Mouse (Mus musculus) embryonic fibroblast, embryonic 13.5 days (primary cell): ENCODE results near the gene Pde4d. TPM values are rescaled to one million over a fixed set of nuclear protein-coding genes. Genes with fewer than 3 reads are reported as not detected.
A peak's percentile ranks its signal among the peaks of the same experiment; 100 is the strongest.

Experiments
- H3K27ac ChIP-seq: 2 replicates; pipeline ENCODE4 v1.5.1; 2012; ENCODE audit warnings: low read length, control low read depth, inconsistent platforms; ENCODE audit not compliant: insufficient read depth
- H3K4me1 ChIP-seq: 2 replicates; pipeline ENCODE4 v1.6.1; 2011; ENCODE audit warnings: low read length; ENCODE audit not compliant: control insufficient read depth, insufficient read depth
- H3K4me3 ChIP-seq: 2 replicates; pipeline ENCODE4 v1.5.1; 2011; ENCODE audit warnings: mild to moderate bottlenecking, control low read depth, low read length; ENCODE audit not compliant: insufficient read depth
- CTCF ChIP-seq: IDR thresholded peaks from 2 replicates; pipeline ENCODE4 v1.5.1; 2011; ENCODE audit warnings: mild to moderate bottlenecking, control low read depth, low read length, moderate library complexity, borderline replicate concordance; ENCODE audit not compliant: insufficient read depth
- POLR2A ChIP-seq: IDR thresholded peaks from 2 replicates; pipeline ENCODE4 v1.6.1; 2011; ENCODE audit warnings: low read depth, mild to moderate bottlenecking, control low read depth, low read length, moderate library complexity
- polyA plus RNA-seq: library from polyadenylated mRNA; stranded (reverse); fragments of >200 nt; gene quantifications from 2 replicates; pipeline ENCODE4 v1.2.4, GENCODE M21; 2011; ENCODE audit warnings: low read depth; ENCODE audit not compliant: missing spikeins, insufficient read length

Pde4d gene
- polyA plus RNA-seq, 1 experiment, result 26.9 TPM

DNA sequence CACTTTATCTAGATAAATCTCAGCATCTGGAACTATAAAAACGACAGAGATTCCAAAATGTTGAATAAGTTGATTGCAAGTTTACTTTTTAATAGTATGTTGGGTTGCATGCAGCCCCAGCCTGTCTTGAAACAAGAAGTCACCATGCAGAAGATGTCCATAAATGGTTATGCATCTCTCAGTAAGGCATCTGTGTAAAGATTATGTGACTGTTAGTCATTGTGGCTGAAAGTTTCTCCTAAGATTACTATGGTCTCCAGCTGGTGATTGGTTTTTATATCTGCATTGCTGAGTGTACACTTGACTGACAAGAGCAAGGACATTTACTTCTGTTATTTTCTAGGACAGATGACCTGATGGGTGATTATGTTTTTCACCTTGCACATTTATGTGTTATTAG lies 1265.6 kb downstream of the Pde4d start:
- Histone ChIP-seq H3K4me1 (peaks cover 21% of the 10 kb centered on the region), H3K4me3 (no peak overlapping the region), H3K27ac (peak overlapping the region; percentile 76; the same call in 1 of the 2 replicates)
- no peak for TF ChIP-seq CTCF
- TF ChIP-seq POLR2A, result no peak

DNA sequence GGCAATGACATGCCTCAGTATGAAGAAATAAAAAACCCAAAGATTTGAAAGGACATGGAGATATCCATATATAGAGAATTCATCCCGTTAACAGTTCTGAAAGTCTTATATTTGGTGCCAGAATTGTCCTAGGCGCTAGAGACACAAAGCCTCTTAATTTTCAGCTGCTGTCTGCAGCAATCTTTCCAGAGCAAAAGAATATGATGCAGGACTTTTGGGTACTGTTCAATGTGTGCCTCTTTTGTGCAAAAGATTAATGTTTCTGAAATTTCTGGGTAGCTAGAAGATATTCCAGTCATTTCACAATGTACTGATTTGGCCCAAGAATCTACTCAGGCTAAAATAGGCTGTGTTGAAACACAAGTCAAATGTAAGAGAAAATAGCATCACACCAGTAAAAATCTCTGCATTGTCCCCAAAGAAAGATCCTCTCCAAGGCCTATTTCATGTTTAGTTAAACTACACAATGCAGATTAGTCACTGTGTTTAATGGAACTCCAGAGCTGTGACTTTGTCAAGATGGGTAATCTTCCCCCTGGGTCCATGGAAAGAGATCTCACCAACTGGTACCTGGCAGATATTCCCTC lies 1270.5 kb downstream of the Pde4d start:
- Histone ChIP-seq H3K4me3 (no peak overlapping the region), H3K4me1 (peaks cover 10% of the 10 kb centered on the region), H3K27ac (no peak overlapping the region; the same call in 1 of the 2 replicates)
- TF ChIP-seq POLR2A (no peak), CTCF (no peak)

DNA sequence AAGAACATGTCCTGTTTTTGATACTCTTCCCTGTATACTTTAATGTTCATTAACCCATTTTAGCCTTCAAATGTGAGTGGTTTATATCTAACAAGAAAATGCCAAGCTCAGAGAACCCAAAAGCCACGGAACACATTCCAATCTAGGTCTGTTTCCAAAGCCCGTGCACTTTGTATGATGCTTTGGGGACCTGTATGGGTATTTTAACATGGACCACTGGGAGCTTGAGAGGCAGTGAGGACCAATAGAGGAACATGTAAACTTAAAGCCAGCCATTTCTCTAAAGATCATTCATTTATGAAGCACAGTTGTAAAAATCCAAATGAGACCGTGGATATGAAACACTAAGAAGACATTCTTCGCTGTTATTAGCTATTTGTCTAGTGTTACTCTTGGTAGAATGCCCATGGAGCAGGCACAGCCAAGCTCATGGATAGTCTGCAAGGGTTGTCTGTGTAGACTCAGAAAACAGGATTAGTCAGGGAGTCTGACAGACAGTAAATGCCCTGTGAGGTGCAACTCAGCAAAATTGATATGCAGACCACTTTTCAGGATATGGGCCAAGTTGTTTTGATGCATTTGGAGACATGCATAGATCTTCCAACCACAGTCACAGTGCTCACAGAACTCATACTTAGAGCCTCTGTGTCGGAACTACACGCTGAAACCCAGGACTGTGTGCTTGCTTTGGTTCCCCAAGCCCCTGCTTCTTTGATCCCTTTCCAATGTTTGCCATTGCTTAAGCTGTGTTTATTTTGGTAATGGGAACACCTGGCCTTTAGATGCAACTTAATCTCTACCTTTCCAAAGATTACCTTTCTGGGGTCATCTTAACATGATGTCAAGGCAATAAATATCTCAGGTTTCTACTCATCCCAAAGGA lies 1272.7 kb downstream of the Pde4d start:
- H3K4me3 ChIP-seq, result no peak overlapping the region
- TF ChIP-seq POLR2A, result no peak
- TF ChIP-seq CTCF, result no peak
- H3K27ac ChIP-seq, result peak overlapping the region; percentile 50
- peaks cover 2% of the 10 kb centered on the region for H3K4me1 ChIP-seq

DNA sequence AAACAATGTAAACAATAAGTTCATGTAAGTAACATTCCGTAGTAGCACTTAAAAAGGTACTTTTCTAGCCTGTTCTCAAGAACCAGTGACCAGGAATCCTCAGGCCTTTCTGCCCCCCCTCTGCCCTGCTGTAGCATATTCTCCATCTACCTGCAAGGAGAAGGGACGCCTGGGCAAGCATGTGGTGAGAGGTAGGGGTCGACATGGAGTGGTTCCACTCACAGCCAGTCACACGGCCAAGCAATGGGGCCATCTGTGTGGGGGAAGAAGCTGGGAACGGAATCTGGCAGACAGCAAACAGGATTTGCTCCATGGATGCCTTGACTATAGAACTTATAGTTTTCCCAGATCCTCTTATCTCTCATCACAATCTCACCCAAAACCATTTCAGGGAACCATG lies 1277.6 kb downstream of the Pde4d start:
- TF ChIP-seq CTCF (no peak), POLR2A (no peak)
- Histone ChIP-seq H3K4me3 (no peak overlapping the region), H3K4me1 (peaks cover 4% of the 10 kb centered on the region), H3K27ac (no peak overlapping the region)

DNA sequence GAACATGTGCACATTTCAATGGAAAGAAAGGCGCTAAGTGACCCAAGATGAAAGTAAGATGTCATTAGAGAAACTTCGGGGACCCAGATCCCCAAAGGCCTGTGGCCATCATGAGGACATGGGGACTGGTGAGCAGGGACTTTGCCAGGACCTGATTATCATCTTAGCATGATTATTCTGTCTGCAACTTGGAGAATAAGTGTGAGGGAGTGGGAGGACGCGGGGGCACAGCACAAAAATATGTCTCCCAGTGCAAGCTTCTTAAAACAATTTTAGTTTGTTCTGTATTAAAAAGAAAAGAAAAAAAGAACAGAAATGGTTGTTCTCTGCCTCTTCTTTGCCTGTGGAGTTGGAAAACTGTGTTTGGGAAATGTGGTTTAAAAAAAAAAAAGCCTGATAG lies 1279.9 kb downstream of the Pde4d start:
- TF ChIP-seq POLR2A (no peak), CTCF (no peak)
- H3K4me3 ChIP-seq, result no peak overlapping the region
- H3K4me1 ChIP-seq, result peaks cover 3% of the 10 kb centered on the region; the same call in 1 of the 2 replicates
- no peak overlapping the region for H3K27ac ChIP-seq

DNA sequence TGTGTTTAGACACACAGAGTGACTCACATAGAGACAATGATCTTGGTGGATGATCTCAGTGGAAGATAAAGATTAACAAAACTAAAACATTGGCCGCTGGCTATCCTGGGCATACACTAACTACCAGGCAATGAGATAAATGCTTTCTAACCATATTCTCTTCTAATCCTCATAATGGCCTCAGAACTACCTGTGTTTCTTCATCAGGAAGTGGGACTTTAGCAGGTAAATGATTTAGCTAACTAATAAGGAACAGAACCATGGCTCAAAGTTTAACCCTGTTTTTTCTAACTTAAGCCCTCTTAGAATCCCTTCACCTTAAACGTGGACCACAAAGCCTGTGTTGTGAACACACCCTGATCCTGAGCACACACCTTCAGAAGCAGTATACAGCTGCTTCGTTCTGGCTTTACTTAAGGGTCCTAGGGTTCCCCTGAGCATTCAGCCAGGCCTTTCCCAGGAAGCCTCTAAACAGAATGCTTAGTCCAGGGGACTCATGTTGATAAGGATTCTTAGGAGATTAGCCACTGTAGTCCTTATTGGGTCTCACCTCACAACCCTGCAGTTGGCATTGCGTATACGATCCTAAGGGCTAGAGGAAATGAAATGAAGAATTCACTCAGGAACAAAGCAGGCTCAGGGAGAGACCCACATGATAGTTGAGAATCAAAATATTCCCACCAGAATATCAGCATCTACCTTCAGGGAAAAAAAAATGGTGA lies 1283.1 kb downstream of the Pde4d start:
- Histone ChIP-seq H3K4me3 (no peak overlapping the region), H3K27ac (no peak overlapping the region), H3K4me1 (peaks cover 3% of the 10 kb centered on the region; the same call in 1 of the 2 replicates)
- no peak for TF ChIP-seq CTCF
- no peak for TF ChIP-seq POLR2A

DNA sequence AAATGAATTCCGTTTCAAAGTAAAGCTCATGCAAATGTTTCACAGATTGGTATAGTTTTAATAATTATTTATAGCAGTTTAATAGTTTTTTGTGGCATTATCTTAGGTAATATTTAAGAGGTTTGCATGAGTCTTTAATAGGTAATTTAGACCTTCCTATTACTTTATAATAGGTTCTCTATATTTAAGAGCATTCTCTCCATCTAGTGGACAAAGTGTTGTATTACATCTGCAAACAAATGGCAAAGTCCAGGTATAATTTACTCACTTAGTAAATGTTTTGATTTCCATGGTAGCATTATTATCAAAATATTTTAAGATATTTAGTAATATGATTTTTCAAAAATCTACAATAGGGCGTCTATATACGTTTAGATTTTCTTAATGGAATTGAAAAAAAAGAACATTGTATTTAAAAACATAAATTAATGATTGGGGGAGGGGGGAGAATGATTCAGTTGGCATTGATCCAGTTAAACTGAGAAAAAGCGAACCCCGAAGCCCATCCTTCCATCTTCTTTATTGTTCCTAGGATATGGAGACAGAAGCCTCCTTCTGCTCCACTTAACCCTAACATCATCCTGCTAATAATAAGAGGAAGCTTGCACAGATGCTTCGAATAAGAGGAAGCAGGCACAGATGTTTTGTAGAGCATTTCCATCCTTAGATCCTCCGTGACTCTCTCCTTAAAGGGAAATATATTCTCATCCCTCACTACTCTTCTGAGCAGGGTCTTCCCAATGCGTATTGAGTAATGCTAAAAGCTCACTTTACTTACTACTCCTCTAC lies 1286.7 kb downstream of the Pde4d start:
- no peak for TF ChIP-seq POLR2A
- Histone ChIP-seq H3K4me1 (peaks cover 3% of the 10 kb centered on the region; the same call in 1 of the 2 replicates), H3K4me3 (no peak overlapping the region), H3K27ac (no peak overlapping the region)

DNA sequence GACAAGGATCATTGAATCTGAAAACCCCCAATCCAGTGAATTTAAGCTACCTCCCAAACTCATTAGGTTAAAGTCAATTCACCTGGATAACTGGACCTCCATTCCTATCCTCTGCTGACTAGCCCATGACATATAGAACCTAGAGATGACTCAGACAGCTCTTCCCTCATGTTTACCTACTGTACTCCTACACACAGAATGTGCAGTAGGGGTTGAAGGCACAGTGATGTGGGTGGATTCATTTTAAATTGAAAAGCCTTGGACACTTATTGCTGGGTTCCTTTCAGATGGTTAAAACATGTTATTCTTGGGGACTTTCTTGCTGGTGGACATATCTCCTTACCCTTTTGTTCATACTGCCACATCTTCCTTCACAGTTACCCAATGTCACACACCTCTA lies 1296.7 kb downstream of the Pde4d start:
- Histone ChIP-seq H3K4me1 (no peaks in the 10 kb centered on the region), H3K4me3 (no peak overlapping the region), H3K27ac (no peak overlapping the region)
- TF ChIP-seq CTCF (no peak), POLR2A (no peak)

DNA sequence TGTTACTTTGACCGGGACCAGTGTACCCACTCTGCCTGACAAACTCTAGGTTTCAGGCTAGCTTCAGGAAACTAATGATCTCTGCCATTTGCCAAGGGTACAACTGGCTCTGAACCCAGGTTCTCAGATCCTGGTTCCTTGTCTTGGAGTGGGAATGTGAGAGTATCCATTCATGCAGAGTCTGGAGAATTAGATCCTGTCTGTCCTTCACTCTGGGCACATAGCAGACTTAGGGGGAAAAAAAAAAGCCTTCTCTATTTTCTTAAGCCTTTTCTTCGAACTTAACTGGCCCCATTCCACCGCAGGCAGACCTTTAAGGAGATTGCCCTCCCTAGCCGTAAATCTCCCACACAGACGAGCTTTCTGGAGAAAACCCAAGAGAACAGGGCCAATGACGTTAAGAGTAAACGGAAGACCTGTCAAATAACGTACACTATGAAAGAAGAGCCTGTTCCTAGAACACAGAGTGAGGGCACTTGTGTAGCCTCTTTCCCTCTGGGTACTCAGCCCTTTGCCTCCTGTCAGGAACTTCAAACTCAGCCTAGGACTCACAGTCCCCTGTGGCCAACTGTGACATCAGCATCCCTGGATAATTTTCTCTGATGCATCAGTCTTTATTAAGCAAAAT lies 1302.6 kb downstream of the Pde4d start:
- H3K4me3 ChIP-seq, result no peak overlapping the region
- peaks cover 5% of the 10 kb centered on the region; the same call in 1 of the 2 replicates for H3K4me1 ChIP-seq
- H3K27ac ChIP-seq, result no peak overlapping the region
- TF ChIP-seq CTCF, result no peak
- TF ChIP-seq POLR2A, result no peak
